Mouse (Mus musculus) embryo, embryonic 11.5 days (tissue): ENCODE data around the gene Ttc9.

Experiments used
- DNase-seq: peaks from one replicate; pipeline ENCODE4 v3.0.0-alpha.2; 2012; ENCODE audit warnings: low read depth, low spot score

Ttc9 gene

GRCm38 (mm10) chr12:81630915-81631660 is at the start of gene Ttc9:
Ttc9 (plus strand) TSS chr12:81631249.
- DNase-seq: peak; percentile 17

- peak; percentile 97 for DNase-seq
Observed at GRCm38 (mm10) chr12:81594902-81595671, 36.0 kb upstream of the Ttc9 start, which contains the start of gene Med6. Med6 (minus strand) TSS chr12:81595008.

DNA sequence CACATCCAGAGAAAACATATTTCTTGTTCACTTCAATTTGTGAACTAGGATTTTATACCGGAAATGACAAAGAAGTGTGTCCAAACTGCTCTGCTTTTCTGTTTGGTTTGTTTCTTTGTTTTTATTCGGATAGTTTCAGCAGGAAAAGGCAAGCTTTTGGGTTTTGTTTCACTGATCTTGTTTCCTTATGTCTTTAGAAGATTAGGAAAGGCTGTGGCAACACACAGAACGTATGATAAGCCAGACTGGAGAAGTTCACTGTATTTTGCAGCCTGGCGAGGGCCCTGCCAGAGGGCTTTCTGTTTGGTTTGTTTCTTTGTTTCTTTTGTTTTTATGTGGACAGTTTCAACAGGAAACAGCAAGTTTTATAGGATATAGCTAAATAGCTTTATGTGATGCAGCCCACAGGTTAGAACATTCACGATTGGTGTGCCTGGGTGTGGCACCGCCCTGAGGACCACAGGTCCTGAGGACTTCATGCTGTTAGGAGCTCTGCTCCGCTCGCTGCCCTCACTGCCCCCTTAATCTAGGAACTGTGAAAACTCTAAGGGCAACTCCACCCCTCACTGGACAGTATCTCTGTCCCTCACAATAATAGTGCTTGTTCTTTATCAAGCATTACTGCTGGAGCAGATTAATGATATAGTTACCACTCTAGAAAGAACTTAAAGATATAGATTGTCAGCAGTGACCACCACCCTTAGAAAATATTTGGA is 34.3 kb upstream of the Ttc9 start:
- DNase-seq: no peak

- no peak for DNase-seq
Observed at GRCm38 (mm10) chr12:81604995-81605784, 25.9 kb upstream of the Ttc9 start.

GRCm38 (mm10) chr12:81609445-81609844 is 21.6 kb upstream of the Ttc9 start:
- no peak for DNase-seq

DNA sequence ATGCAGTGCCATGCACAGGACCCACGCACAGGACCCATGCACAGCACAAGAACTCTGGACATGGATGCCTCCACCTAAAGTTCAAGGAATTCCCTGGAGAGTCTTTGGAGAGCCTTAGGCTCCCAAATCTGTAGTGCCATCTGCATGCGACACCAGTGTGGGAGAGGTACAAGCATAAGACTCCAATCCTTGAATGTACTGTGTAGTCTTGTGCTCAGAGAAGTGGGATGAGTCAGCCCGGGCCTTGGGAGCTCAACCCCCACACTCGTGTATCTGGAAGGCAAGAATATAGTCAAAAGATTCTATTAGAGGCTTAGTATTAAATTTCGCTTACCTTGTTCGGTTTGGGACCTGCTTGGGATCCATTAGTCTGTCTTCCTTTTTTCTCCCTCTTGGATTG is 15.2 kb upstream of the Ttc9 start:
- no peak for DNase-seq

DNA sequence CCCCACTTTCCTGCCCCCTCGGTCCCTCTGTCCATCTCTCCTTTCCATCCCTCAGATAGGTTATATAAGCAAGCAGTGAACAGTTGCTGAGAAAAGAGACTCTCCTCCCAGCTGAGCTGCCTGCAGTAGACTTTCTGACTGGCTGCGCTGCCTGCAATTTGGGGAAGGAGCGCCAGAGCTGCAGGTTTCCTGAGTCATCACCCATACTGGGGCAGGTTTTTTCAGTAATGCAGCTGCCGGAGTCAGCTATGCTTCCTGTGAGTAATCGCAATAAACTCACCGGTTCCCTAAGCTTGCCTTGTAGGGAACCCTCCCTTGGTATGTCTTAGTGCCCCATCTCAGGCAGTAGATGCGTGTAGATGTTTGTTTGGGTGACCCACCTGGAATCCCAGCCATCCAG is 14.1 kb upstream of the Ttc9 start:
- DNase-seq: no peak

DNA sequence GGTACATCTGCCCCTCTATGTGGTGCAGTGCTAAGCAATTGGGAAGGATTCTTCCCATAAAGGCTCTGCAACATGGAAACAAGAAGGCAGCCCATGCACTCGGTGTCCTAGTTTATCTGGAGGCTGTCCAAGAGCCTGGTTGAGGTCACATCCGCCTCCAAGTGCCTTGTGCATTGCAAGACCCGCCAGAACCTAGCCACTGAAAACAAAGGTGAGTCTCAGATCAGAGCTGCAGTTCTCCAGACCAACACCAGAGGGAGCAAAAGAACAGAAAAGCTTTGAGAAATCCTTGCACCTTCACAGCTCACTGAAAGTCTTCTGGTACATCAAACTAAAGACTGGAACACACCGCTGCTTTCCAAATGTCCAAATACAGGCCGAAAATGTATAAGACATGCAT is 11.7 kb upstream of the Ttc9 start:
- peak; percentile 57 for DNase-seq

- DNase-seq: no peak
Observed at GRCm38 (mm10) chr12:81623377-81623776, 7.7 kb upstream of the Ttc9 start.

DNA sequence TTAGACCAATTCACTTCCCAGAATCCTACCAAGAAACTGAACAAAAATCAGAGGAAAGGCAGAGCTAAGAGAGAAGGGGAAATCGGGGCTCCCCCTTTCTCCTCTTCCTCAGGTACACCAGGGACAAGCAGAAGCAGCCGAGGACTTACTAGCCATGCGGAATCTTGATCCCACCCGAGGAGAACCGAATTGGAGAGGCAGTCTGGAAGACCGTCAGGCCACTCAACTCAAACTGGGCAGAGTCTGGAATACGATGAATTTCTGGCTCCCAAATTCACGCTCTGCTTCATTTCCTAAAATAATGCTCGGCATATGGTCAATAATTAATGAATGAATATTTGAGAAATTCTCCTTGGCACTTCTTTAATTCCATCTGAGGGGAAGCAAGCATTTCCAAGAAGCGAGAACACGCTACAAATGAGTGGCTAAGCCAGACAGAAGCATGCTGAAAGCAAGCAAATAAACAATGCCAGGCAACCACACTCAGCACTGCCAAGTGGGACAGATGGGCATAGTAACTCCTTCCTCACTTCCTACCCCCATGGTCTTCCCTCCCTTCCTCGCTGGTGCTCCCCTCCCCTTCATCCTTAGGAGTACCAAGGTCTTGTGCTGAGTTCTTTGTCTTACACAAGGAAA is 4.7 kb upstream of the Ttc9 start:
- DNase-seq: no peak

- no peak for DNase-seq
Observed at GRCm38 (mm10) chr12:81627426-81627825, 3.6 kb upstream of the Ttc9 start.

- DNase-seq: no peak
Observed at GRCm38 (mm10) chr12:81628091-81628490, 3.0 kb upstream of the Ttc9 start.

DNA sequence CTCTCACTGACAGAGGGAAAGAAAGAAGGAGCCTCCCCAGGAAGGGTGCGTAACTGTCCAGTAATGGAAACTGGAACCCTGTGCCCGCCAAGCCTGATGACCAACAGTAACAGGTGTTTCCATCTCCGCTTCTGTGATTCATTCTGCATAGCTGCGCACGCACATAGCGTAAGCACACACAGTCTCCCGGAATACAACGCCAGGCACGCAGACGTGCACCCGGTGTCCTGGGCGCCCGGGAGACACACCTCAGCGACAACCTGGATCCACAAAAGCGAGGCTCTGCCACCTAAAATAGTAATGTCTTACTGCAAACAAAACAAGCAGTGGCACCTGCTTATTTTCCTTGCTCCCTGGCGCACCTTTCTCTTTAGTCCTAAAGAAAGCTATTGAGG is 532 bp upstream of the Ttc9 start:
- DNase-seq: peak; percentile 13

DNA sequence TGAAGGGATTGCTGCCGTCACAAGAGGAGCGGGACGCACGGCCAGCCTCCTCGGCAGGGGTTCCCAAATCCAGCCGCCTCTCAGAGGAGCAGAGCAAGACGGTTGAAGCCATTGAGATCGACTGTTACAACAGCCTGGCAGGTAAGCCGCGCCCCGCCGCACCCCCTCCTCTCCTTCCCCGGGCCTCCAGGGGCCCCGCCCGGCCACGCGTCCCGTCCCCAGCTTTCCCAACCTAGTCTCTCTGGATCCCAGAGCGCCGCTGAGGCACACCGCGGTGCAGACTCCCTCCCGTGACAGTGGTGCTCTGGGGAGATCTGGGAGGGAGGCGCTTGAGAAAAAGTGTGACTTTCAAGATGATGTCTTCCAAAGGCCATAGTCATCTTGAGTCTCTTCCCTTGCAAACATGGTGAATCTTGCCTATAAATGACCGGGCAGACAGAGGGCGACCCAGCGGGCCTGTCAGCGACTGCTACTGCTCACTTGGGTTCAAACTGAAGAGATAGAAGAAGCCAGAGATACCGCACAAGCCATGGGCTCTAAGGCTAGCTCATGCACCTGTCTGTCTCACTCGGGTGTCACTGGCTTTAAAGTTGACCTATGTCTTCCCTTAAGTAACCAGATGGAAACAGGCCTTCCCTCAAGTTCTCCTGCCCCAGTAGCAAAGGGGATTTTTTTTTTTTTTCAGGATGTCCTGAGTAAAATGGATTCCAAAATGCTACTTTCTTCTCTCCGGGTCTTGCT is 782 bp downstream of the Ttc9 start:
- no peak for DNase-seq

GRCm38 (mm10) chr12:81633246-81633645 is 2.2 kb downstream of the Ttc9 start:
- no peak for DNase-seq

DNA sequence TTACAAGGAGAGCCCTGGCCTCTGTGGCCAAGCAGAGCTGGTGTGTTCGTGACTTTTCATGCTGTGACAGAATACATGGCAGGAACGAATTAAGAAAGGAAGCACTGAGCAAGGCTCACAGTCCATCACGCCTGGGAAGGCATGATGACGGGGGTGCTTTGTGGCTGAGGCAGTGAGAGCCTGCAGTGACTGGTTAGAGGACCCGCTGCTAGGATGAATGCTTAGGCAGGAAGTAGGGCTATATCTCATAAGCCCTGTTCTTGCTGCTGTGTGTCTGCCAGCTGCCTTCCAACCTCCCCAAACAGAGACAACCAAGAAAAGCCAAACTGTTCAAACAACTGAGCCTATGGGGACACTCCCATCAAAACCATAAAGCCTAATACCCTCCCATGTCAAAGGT is 9.6 kb downstream of the Ttc9 start:
- no peak for DNase-seq

GRCm38 (mm10) chr12:81642361-81643082 is 11.5 kb downstream of the Ttc9 start:
- no peak for DNase-seq

GRCm38 (mm10) chr12:81646811-81647210 is 15.8 kb downstream of the Ttc9 start:
- DNase-seq: no peak

GRCm38 (mm10) chr12:81653344-81653743 is 22.3 kb downstream of the Ttc9 start:
- no peak for DNase-seq

GRCm38 (mm10) chr12:81657321-81657720 is 26.3 kb downstream of the Ttc9 start:
- DNase-seq: no peak
